Mouse (Mus musculus): ENCODE results near the gene Atxn3.

- TF ChIP-seq CTCF (IDR thresholded peaks at IDR 0.05; ENCODE audit: low read depth, low read length) (no peak), POLR2A (IDR thresholded peaks at IDR 0.05; ENCODE audit: borderline replicate concordance, low read depth, low read length) (no peak)
Observed at GRCm38 (mm10) chr12:101947986-101948385, 10.1 kb downstream of the Atxn3 start.
